Comparison of ENCODE assay signal across 10 mouse cellular contexts in the genomic region with DNA sequence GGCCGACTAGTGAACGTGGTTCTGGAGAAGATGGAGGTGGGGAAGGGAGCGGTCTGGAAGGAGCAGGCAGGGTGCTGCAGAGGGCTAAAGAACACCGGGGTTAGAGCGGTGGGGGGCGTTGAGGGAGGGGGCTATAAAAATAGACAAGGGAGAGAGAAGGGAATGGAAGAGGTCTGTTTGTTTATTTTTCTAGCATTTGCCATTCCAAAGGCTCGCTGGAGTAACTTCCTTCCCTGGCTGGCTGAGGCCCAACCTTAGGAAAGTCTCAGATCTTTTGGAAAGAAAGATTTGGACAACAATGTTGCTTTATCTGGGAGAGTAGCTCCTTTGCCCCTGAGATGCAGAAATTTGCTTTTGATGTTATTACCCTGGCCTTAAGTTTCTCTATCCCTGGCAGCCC. TPM values are rescaled to one million over a fixed set of nuclear protein-coding genes. Genes with fewer than 3 reads are reported as not detected.
DNase-seq lines count a peak whose midpoint lies in the region; ATAC-seq lines count a peak whose summit lies in the region.
"Had no signal": no experiment of that assay in that cellular context is flagged by ENCODE, and none has a peak within 500 bp of the region (broad histone marks: within the 10 kb centered on the region; RNA-seq: fewer than 3 reads in every experiment).

No protein-coding gene starts in this region.

- H3K4me1 ChIP-seq in hindbrain, embryonic 16.5 days (ENCODE audit: control insufficient read depth, insufficient read depth, low read depth, low read length): peaks cover 26% of the 10 kb centered on the region

- intact Hi-C loops in left cerebral cortex, postnatal 4 days (cut with DNase I): no loop called here
- intact Hi-C loops in gastrocnemius, postnatal 36 days (cut with DNase I): no loop called here

- peak overlapping the region; percentile 67 for H3K27ac ChIP-seq in hindbrain, embryonic 16.5 days (ENCODE audit: low read depth, low read length)

- 46% methylated on average over 7 of the region's 7 CpGs for WGBS in hindbrain, embryonic 16.5 days

- no peaks in the 10 kb centered on the region for H3K9me3 ChIP-seq in hindbrain, embryonic 16.5 days (ENCODE audit: control insufficient read depth, low read length)

- peak overlapping the region; percentile 26 for H3K4me2 ChIP-seq in hindbrain, embryonic 16.5 days (ENCODE audit: low read length)

- ATAC-seq in hindbrain, embryonic 16.5 days: no peak
- ATAC-seq in megakaryocyte-erythroid progenitor cell, adult 5-6 weeks (replicated peaks; ENCODE audit: low FRiP score, low TSS enrichment, poor library complexity, severe bottlenecking): no peak
- no peak for ATAC-seq in granulocyte monocyte progenitor cell, adult 5-6 weeks (replicated peaks; ENCODE audit: poor library complexity, severe bottlenecking)
- ATAC-seq: Patski had no signal

- H3K27me3 ChIP-seq in hindbrain, embryonic 16.5 days (replicated peaks; ENCODE audit: control insufficient read depth, insufficient read depth, low read length): no peaks in the 10 kb centered on the region

- H3K9ac ChIP-seq in hindbrain, embryonic 16.5 days (ENCODE audit: low read depth, low read length): no peak overlapping the region

- no peaks in the 10 kb centered on the region for H3K36me3 ChIP-seq in hindbrain, embryonic 16.5 days (ENCODE audit: control insufficient read depth, insufficient read depth, low read length)

- peak; percentile 35 for DNase-seq in urinary bladder, postnatal 14 days (ENCODE audit: low spot score)
- no peak for DNase-seq in urinary bladder, postnatal 10 days (ENCODE audit: low spot score)
- peak; percentile 72 for DNase-seq in lung, postnatal 10 days
- DNase-seq in left cerebral cortex, postnatal 4 days: no peak
- DNase-seq in gastrocnemius, postnatal 36 days: no peak

- no peak overlapping the region for H3K4me3 ChIP-seq in hindbrain, embryonic 16.5 days (ENCODE audit: low read length)
- H3K4me3 ChIP-seq: erythroblast, embryonic 14.5 days had no signal

RNA-seq across cellular contexts. Expression of a gene that starts 21.6 kb away (rescaled TPM):
- polyA plus RNA-seq in hindbrain, embryonic 16.5 days (2015; fragmentation: Nextera tagmentation; extraction: Ambion mirVana): 5.5 and 7.1 TPM in 2 replicates
- total RNA-seq in megakaryocyte-erythroid progenitor cell, adult 5-6 weeks (2014; fragmentation: Nextera tagmentation): 0.70 and 4.8 TPM in 2 replicates
- total RNA-seq in megakaryocyte-erythroid progenitor cell, adult 5-6 weeks (2017): 0.70 and 4.6 TPM in 2 replicates
- 10 to 100 TPM; 24.6 to 26.3 TPM for total RNA-seq in left cerebral cortex, postnatal 4 days (2021)
- 10.2 and 11.0 TPM in 2 replicates for total RNA-seq in granulocyte monocyte progenitor cell, adult 5-6 weeks (2014; fragmentation: Nextera tagmentation)
- 2.3 and 2.5 TPM in 2 replicates for total RNA-seq in granulocyte monocyte progenitor cell, adult 5-6 weeks (2017)
- 1 to 10 TPM; 6.7 to 7.4 TPM for total RNA-seq in gastrocnemius, postnatal 36 days (2021)

Comparison
In these comparisons a context has a peak if more than half of its experiments do, and no peak if none do; other contexts are left out.
1. DNase-seq: peak in urinary bladder, postnatal 14 days (single experiment) and lung, postnatal 10 days (single experiment); none in urinary bladder, postnatal 10 days (single experiment), left cerebral cortex, postnatal 4 days (single experiment) and gastrocnemius, postnatal 36 days (0 of 2).